ENCODE assay signal across 27 mouse cellular contexts in the genomic region with DNA sequence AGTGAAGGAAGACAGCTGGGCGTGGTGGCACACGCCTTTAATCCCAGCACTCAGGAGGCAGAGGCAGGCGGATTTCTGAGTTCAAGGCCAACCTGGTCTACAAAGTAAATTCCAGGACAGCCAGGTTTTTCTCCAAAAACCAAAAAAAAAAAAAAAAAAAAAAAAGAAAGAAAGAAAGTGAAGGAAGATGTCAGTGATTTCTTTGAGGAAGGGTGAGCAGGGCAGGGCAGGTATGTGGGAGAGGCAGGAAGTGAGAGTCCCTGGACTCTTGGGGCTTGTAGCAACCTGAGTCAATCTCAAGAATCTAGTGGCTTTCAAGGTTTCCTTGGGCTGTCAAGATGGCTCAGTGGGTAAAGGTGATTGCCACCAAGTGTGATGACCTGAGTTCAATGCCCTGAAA. TPM values are rescaled to one million over a fixed set of nuclear protein-coding genes. Genes with fewer than 3 reads are reported as not detected.
"Had no signal": no experiment of that assay in that cellular context is flagged by ENCODE, and none has a peak within 500 bp of the region (broad histone marks: within the 10 kb centered on the region; RNA-seq: fewer than 3 reads in every experiment).

No protein-coding gene starts in this region.

- H3K4me1 ChIP-seq: embryonic facial prominence, embryonic 12.5 days; embryonic facial prominence, embryonic 13.5 days; embryonic facial prominence, embryonic 15.5 days; heart, embryonic 10.5 days had no signal

- H3K36me3 ChIP-seq: embryonic facial prominence, embryonic 10.5 days; embryonic facial prominence, embryonic 12.5 days; embryonic facial prominence, embryonic 13.5 days; embryonic facial prominence, embryonic 15.5 days; forebrain, embryonic 10.5 days; forebrain, embryonic 12.5 days; forebrain, embryonic 15.5 days; heart, embryonic 10.5 days had no signal

- H3K9ac ChIP-seq: embryonic facial prominence, embryonic 12.5 days; embryonic facial prominence, embryonic 13.5 days; embryonic facial prominence, embryonic 15.5 days; forebrain, embryonic 12.5 days; forebrain, embryonic 13.5 days; forebrain, embryonic 15.5 days; forebrain, postnatal 0 days had no signal

- H3K9me3 ChIP-seq: embryonic facial prominence, embryonic 10.5 days; embryonic facial prominence, embryonic 12.5 days; embryonic facial prominence, embryonic 13.5 days; embryonic facial prominence, embryonic 15.5 days; forebrain, embryonic 10.5 days; forebrain, embryonic 12.5 days; forebrain, embryonic 13.5 days; forebrain, embryonic 15.5 days; heart, embryonic 10.5 days had no signal

- DNase-seq: cerebellum, adult 9-10 months; cerebellum, postnatal 10 days; cerebellum, postnatal 14 days; cerebellum, postnatal 25 days; cerebellum, postnatal 36 days; embryo, embryonic 11 days; forebrain, postnatal 0 days; gastrocnemius, adult 2 months; gastrocnemius, postnatal 10 days; gastrocnemius, postnatal 14 days; gastrocnemius, postnatal 25 days; gastrocnemius, postnatal 36 days; heart, adult 11 months; heart, adult 18-20 months; heart, adult 2 months had no signal

- H3K27ac ChIP-seq: embryonic facial prominence, embryonic 10.5 days; embryonic facial prominence, embryonic 12.5 days; embryonic facial prominence, embryonic 13.5 days; embryonic facial prominence, embryonic 15.5 days; forebrain, embryonic 10.5 days; forebrain, embryonic 12.5 days; forebrain, embryonic 13.5 days; forebrain, embryonic 15.5 days; gastrocnemius, adult 2 months; heart, adult 2 months; heart, embryonic 10.5 days had no signal

- H3K4me3 ChIP-seq: embryonic facial prominence, embryonic 10.5 days; embryonic facial prominence, embryonic 12.5 days; embryonic facial prominence, embryonic 13.5 days; embryonic facial prominence, embryonic 15.5 days; erythroblast, embryonic 14.5 days; forebrain, embryonic 10.5 days; forebrain, embryonic 12.5 days; forebrain, embryonic 13.5 days; forebrain, embryonic 15.5 days; gastrocnemius, adult 2 months; heart, adult 2 months; heart, embryonic 10.5 days had no signal

RNA-seq across cellular contexts. Expression of gene Rundc3a, which starts 48.7 kb away (rescaled TPM):
- total RNA-seq: gastrocnemius, adult 18-20 months; gastrocnemius, adult 2 months; gastrocnemius, postnatal 36 days; granulocyte monocyte progenitor cell, adult 5-6 weeks had no signal
